Mouse (Mus musculus) brain, embryonic 14.5 days (tissue): ENCODE data around the gene Nadsyn1.

Experiments used
- CTCF ChIP-seq: fragments of 200-500 bp; IDR thresholded peaks from 2 replicates; pipeline ENCODE4 v1.5.1; 2012; ENCODE audit warnings: inconsistent platforms, mild to moderate bottlenecking, moderate library complexity, borderline replicate concordance; ENCODE audit not compliant: insufficient read depth, insufficient read length; ENCODE audit errors: extremely low read depth
- POLR2A ChIP-seq: fragments of 200-500 bp; IDR thresholded peaks from 2 replicates; pipeline ENCODE4 v1.6.1; 2012; ENCODE audit warnings: mild to moderate bottlenecking, inconsistent platforms, borderline replicate concordance; ENCODE audit not compliant: poor library complexity, insufficient read depth, insufficient read length, severe bottlenecking; ENCODE audit errors: extremely low read depth

DNA sequence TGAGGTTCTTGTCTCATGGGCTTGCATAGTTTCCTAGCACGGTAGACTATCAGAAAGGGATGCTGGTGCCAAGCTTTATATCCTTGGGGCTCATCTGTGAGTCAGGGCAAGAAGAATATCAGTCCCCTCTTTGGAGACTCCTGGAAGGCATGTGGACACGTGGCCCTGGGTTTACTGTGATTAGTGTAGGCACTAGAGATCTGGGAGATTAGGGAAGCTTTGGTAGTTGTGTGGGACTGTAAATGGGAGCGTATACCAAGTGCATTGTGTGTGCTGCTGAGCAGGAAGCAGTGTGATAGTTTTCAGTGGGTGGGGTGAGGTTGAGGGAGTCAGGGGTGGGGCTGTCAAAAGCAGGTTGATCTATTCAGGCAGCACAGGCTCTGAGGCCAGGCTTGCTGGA lies 12.3 kb upstream of the Nadsyn1 start:
- TF ChIP-seq CTCF (no peak), POLR2A (no peak)
